Mouse (Mus musculus): ENCODE data around the gene Olfr555.
"Not testable (repeated sequence)": the region's sequence is repeated elsewhere in the genome, so short reads cannot be mapped to it uniquely, and the experiment has no call there.

The Olfr555 gene

GRCm38 (mm10) chr7:102658523-102658922 is at the start of gene Olfr555:
Olfr555 (plus strand) TSS chr7:102658823.
- no peak for DNase-seq (ENCODE audit: low spot score in 2 of 2)

GRCm38 (mm10) chr7:102618118-102618517 is 40.5 kb upstream of the Olfr555 start, which contains the start of gene Olfr553:
Olfr553 (minus strand) TSS chr7:102618218.
- DNase-seq (ENCODE audit: low spot score in 2 of 2) = no peak

GRCm38 (mm10) chr7:102619608-102620007 is 39.0 kb upstream of the Olfr555 start:
- no peak for DNase-seq (ENCODE audit: low spot score in 2 of 2)

- not testable (repeated sequence) for DNase-seq (ENCODE audit: low spot score in 2 of 2)
Measured at GRCm38 (mm10) chr7:102620368-102620767, 38.3 kb upstream of the Olfr555 start.

- peak in 1 of 2 experiments; percentile 44 for DNase-seq (ENCODE audit: low spot score in 2 of 2)
Measured at GRCm38 (mm10) chr7:102636665-102637064, 22.0 kb upstream of the Olfr555 start.

- DNase-seq (ENCODE audit: low spot score in 2 of 2) = no peak
Measured at GRCm38 (mm10) chr7:102638132-102638531, 20.5 kb upstream of the Olfr555 start, which contains the start of gene Olfr554. Olfr554 (plus strand) TSS chr7:102638432.

- DNase-seq (ENCODE audit: low spot score in 2 of 2) = not testable (repeated sequence)
Measured at GRCm38 (mm10) chr7:102644945-102645344, 13.7 kb upstream of the Olfr555 start.

GRCm38 (mm10) chr7:102664599-102664998 is 6.0 kb downstream of the Olfr555 start, which contains the start of gene Olfr556:
Olfr556 (plus strand) TSS chr7:102664899.
- no peak for DNase-seq (ENCODE audit: low spot score in 2 of 2)

GRCm38 (mm10) chr7:102665378-102665777 is 6.8 kb downstream of the Olfr555 start:
- DNase-seq (ENCODE audit: low spot score in 2 of 2) = peak in 1 of 2 experiments; percentile 8

- DNase-seq (ENCODE audit: low spot score in 2 of 2) = no peak
Measured at GRCm38 (mm10) chr7:102676225-102676624, 17.6 kb downstream of the Olfr555 start.

GRCm38 (mm10) chr7:102681916-102682315 is 23.3 kb downstream of the Olfr555 start:
- DNase-seq (ENCODE audit: low spot score in 2 of 2) = no peak

- DNase-seq (ENCODE audit: low spot score in 2 of 2) = peak; percentile 81 to 92
Measured at GRCm38 (mm10) chr7:102686944-102687501, 28.4 kb downstream of the Olfr555 start, which contains the start of gene Trim68. Trim68 (minus strand) TSS chr7:102687327.

- DNase-seq (ENCODE audit: low spot score in 2 of 2) = peak in 1 of 2 experiments; percentile 5
Measured at GRCm38 (mm10) chr7:102695358-102696125, 36.9 kb downstream of the Olfr555 start, which contains the start of gene Olfr557. Olfr557 (plus strand) TSS chr7:102695910.

GRCm38 (mm10) chr7:102698461-102698860 is 39.8 kb downstream of the Olfr555 start:
- no peak for DNase-seq (ENCODE audit: low spot score in 2 of 2)

GRCm38 (mm10) chr7:102701915-102702314 is 43.3 kb downstream of the Olfr555 start, which contains the start of gene Olfr558:
Olfr558 (plus strand) TSS chr7:102702215.
- no peak for DNase-seq (ENCODE audit: low spot score in 2 of 2)
